Mouse (Mus musculus) kidney, embryonic 15.5 days (tissue): Measurements from ENCODE around the gene Smpdl3a. TPM values are rescaled to one million over a fixed set of nuclear protein-coding genes. Genes with fewer than 3 reads are reported as not detected.

Source experiments
- ATAC-seq: fragments of 200-750 bp; cut with Nextera tagmentation; replicated peaks from 2 replicates; pipeline ENCODE4 v1.8.0; 2017; ENCODE audit warnings: moderate TSS enrichment; ENCODE audit not compliant: low FRiP score
- H3K27ac ChIP-seq: fragments of 300-500 bp; sonication (generic); 2 replicates; pipeline ENCODE4 v1.5.1; 2015; ENCODE audit warnings: mild to moderate bottlenecking, inconsistent platforms
- H3K27me3 ChIP-seq: fragments of 300-500 bp; sonication (generic); 2 replicates; pipeline ENCODE4 v1.6.1; 2015; ENCODE audit warnings: inconsistent platforms
- H3K36me3 ChIP-seq: fragments of 300-500 bp; sonication (generic); 2 replicates; pipeline ENCODE4 v1.6.1; 2015; ENCODE audit warnings: inconsistent platforms
- H3K4me1 ChIP-seq: fragments of 300-500 bp; sonication (generic); 2 replicates; pipeline ENCODE4 v1.6.1; 2015; ENCODE audit warnings: inconsistent platforms
- H3K4me2 ChIP-seq: fragments of 300-500 bp; sonication (generic); 2 replicates; pipeline ENCODE4 v1.6.1; 2015; ENCODE audit warnings: moderate library complexity, mild to moderate bottlenecking, inconsistent platforms
- H3K4me3 ChIP-seq: fragments of 300-500 bp; sonication (generic); replicated peaks from 2 replicates; pipeline ENCODE4 v1.5.1; 2015; ENCODE audit warnings: mild to moderate bottlenecking, inconsistent platforms
- H3K9ac ChIP-seq: fragments of 300-500 bp; sonication (generic); 2 replicates; pipeline ENCODE4 v1.6.1; 2015; ENCODE audit warnings: mild to moderate bottlenecking, inconsistent platforms
- H3K9me3 ChIP-seq: fragments of 300-500 bp; sonication (generic); replicated peaks from 2 replicates; pipeline ENCODE4 v1.6.1; 2016; ENCODE audit warnings: inconsistent platforms
- WGBS: fragments of 180-500 bp; shearing (Covaris S2); methylation state at CpG from one replicate; pipeline ENCODE4 v1.1.7; 2015; ENCODE audit warnings: mixed read lengths; 5-methylcytosine and 5-hydroxymethylcytosine counted together
- polyA plus RNA-seq: library from polyadenylated mRNA; unstranded; fragments of >200 nt; fragmentation: Nextera tagmentation; extraction: Ambion mirVana; gene quantifications from 2 replicates; pipeline ENCODE4 v1.2.1, GENCODE M21; 2015

Gene Smpdl3a
- polyA plus RNA-seq, 1 experiment from 2014 or later: 24.3 TPM

- no peak overlapping the region for H3K27ac ChIP-seq
- ATAC-seq: no peak
- no peaks in the 10 kb centered on the region for H3K27me3 ChIP-seq
- H3K4me1 ChIP-seq: no peaks in the 10 kb centered on the region
- H3K9me3 ChIP-seq: no peaks in the 10 kb centered on the region
- H3K9ac ChIP-seq: no peak overlapping the region
- no peak overlapping the region for H3K4me3 ChIP-seq
- H3K36me3 ChIP-seq: no peaks in the 10 kb centered on the region
- no peak overlapping the region for H3K4me2 ChIP-seq
- 82% methylated on average over 3 of the region's 3 CpGs for WGBS
Observed at GRCm38 (mm10) chr10:57829621-57830020, 35.5 kb downstream of the Smpdl3a start.

GRCm38 (mm10) chr10:57835094-57835493 lies 41.0 kb downstream of the Smpdl3a start:
- WGBS: 93% methylated on average over 1 of the region's 1 CpGs
- Histone ChIP-seq H3K36me3 (no peaks in the 10 kb centered on the region), H3K4me1 (no peaks in the 10 kb centered on the region), H3K4me2 (no peak overlapping the region), H3K4me3 (no peak overlapping the region), H3K9ac (no peak overlapping the region), H3K27me3 (no peaks in the 10 kb centered on the region), H3K27ac (no peak overlapping the region), H3K9me3 (no peaks in the 10 kb centered on the region)
- no peak for ATAC-seq

- Histone ChIP-seq H3K4me2 (no peak overlapping the region), H3K4me3 (no peak overlapping the region), H3K27ac (no peak overlapping the region), H3K36me3 (no peaks in the 10 kb centered on the region), H3K9ac (no peak overlapping the region), H3K4me1 (no peaks in the 10 kb centered on the region), H3K9me3 (no peaks in the 10 kb centered on the region), H3K27me3 (no peaks in the 10 kb centered on the region)
- no peak for ATAC-seq
Observed at GRCm38 (mm10) chr10:57835982-57836381, 41.8 kb downstream of the Smpdl3a start.

GRCm38 (mm10) chr10:57841638-57842509 lies 47.7 kb downstream of the Smpdl3a start:
- Histone ChIP-seq H3K27ac (no peak overlapping the region), H3K36me3 (no peaks in the 10 kb centered on the region), H3K4me1 (no peaks in the 10 kb centered on the region), H3K27me3 (0 out of 2 replicates have a peak, but pooled peaks cover 3% of the 10 kb centered on the region), H3K9me3 (no peaks in the 10 kb centered on the region), H3K4me3 (no peak overlapping the region), H3K4me2 (no peak overlapping the region), H3K9ac (no peak overlapping the region)
- 35% methylated on average over 8 of the region's 8 CpGs for WGBS
- no peak for ATAC-seq

GRCm38 (mm10) chr10:57847916-57848682 lies 54.0 kb downstream of the Smpdl3a start:
- Histone ChIP-seq H3K27ac (no peak overlapping the region), H3K27me3 (0 out of 2 replicates have a peak, but pooled peaks cover 3% of the 10 kb centered on the region), H3K4me2 (no peak overlapping the region), H3K4me1 (no peaks in the 10 kb centered on the region), H3K9me3 (no peaks in the 10 kb centered on the region), H3K9ac (no peak overlapping the region), H3K4me3 (no peak overlapping the region), H3K36me3 (no peaks in the 10 kb centered on the region)
- 53% methylated on average over 6 of the region's 6 CpGs for WGBS
- ATAC-seq: no peak

Other genes with a start within 250 kb of the Smpdl3a start
- 4.4 and 4.6 TPM in 2 replicates for gene Pkib, start 162.4 kb upstream of the Smpdl3a start, polyA plus RNA-seq
- gene Fabp7, start 9.5 kb upstream of the Smpdl3a start, polyA plus RNA-seq: 7.8 and 14.3 TPM in 2 replicates